Mouse (Mus musculus) ES-E14 (cell line): ENCODE measurements around the gene Ano10.

Experiments
- HCFC1 ChIP-seq: IDR thresholded peaks from 2 replicates; pipeline ENCODE4 v1.6.1; 2012; ENCODE audit warnings: low read length, inconsistent platforms, borderline replicate concordance; ENCODE audit not compliant: insufficient read depth
- MAFK ChIP-seq: IDR thresholded peaks from 2 replicates; pipeline ENCODE4 v1.6.1; 2014; ENCODE audit warnings: mild to moderate bottlenecking, low read depth, low read length, inconsistent platforms; ENCODE audit not compliant: insufficient read depth
- ZNF384 ChIP-seq: IDR thresholded peaks from 2 replicates; pipeline ENCODE4 v1.6.1; 2012; ENCODE audit warnings: low read depth, low read length, inconsistent platforms

GRCm38 (mm10) chr9:122315501-122315900, 21.3 kb upstream of the Ano10 start:
- TF ChIP-seq HCFC1 (no peak), MAFK (no peak), ZNF384 (no peak)
